Mouse (Mus musculus) forebrain, embryonic 10.5 days (tissue): ENCODE measurements around the gene Robo1. TPM values are rescaled to one million over a fixed set of nuclear protein-coding genes. Genes with fewer than 3 reads are reported as not detected.

Source experiments
- DNase-seq: peaks from one replicate; pipeline ENCODE4 v3.0.0-alpha.2; 2017; ENCODE audit warnings: low spot score; ENCODE audit errors: extremely low spot score
- H3K27ac ChIP-seq: fragments of 300-500 bp; sonication (generic); 2 replicates; pipeline ENCODE4 v1.5.1; 2016; ENCODE audit warnings: mild to moderate bottlenecking
- H3K27me3 ChIP-seq: fragments of 300-500 bp; sonication (generic); 2 replicates; pipeline ENCODE4 v1.6.1; 2016; ENCODE audit warnings: mild to moderate bottlenecking; ENCODE audit not compliant: poor library complexity, severe bottlenecking
- H3K36me3 ChIP-seq: fragments of 300-500 bp; sonication (generic); replicated peaks from 2 replicates; pipeline ENCODE4 v1.6.1; 2016; ENCODE audit warnings: mild to moderate bottlenecking, moderate library complexity
- H3K4me1 ChIP-seq: fragments of 300-500 bp; sonication (generic); 2 replicates; pipeline ENCODE4 v1.6.1; 2016
- H3K4me3 ChIP-seq: fragments of 300-500 bp; sonication (generic); 2 replicates; pipeline ENCODE4 v1.5.1; 2016; ENCODE audit warnings: mild to moderate bottlenecking, moderate library complexity
- H3K9me3 ChIP-seq: fragments of 300-500 bp; sonication (generic); 2 replicates; pipeline ENCODE4 v1.6.1; 2016; ENCODE audit warnings: mild to moderate bottlenecking, moderate library complexity
- WGBS: fragments of 180-500 bp; shearing (Covaris S2); methylation state at CpG from one replicate; pipeline ENCODE4 v1.1.7; 2016; 5-methylcytosine and 5-hydroxymethylcytosine counted together
- polyA plus RNA-seq: library from polyadenylated mRNA; unstranded; fragments of >200 nt; fragmentation: Nextera tagmentation; extraction: Ambion mirVana; gene quantifications from 2 replicates; pipeline ENCODE4 v1.2.1, GENCODE M21; 2016

Gene Robo1
- polyA plus RNA-seq, 1 experiment from 2014 or later, result 22.0 TPM

DNA sequence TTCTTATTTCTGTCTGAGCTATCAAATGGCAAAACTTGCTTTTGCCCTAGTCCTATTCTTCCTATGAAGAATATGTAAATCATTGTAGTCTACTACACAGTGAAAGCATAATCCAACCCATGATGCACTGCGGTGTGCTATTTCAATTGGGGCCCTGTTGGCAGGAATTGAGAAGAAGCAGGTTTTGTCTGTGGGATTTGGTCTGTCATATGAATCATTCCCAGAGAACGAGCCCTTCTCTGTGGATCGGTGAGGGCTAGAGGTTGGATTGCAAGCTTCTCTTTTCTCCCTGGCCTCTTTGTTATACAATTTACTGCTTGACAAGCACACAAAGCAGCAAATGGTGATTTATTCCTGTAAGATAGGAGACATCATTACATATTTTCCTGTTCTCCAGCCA lies 85.4 kb downstream of the Robo1 start:
- H3K36me3 ChIP-seq, result no peaks in the 10 kb centered on the region
- H3K27me3 ChIP-seq, result peaks cover 12% of the 10 kb centered on the region
- no peaks in the 10 kb centered on the region for H3K9me3 ChIP-seq
- DNase-seq, result no peak
- H3K27ac ChIP-seq, result no peak overlapping the region
- 84% methylated on average over 3 of the region's 3 CpGs for WGBS
- peaks cover under 1% of the 10 kb centered on the region; the same call in 1 of the 2 replicates for H3K4me1 ChIP-seq
- no peak overlapping the region for H3K4me3 ChIP-seq

GRCm38 (mm10) chr16:72398811-72399210 lies 90.7 kb downstream of the Robo1 start:
- Histone ChIP-seq H3K4me3 (no peak overlapping the region), H3K27me3 (peaks cover 46% of the 10 kb centered on the region), H3K9me3 (no peaks in the 10 kb centered on the region), H3K36me3 (no peaks in the 10 kb centered on the region), H3K4me1 (peaks cover 19% of the 10 kb centered on the region), H3K27ac (no peak overlapping the region)
- 23% methylated on average over 5 of the region's 5 CpGs for WGBS
- peak; percentile 40 for DNase-seq

GRCm38 (mm10) chr16:72402381-72402780 lies 94.3 kb downstream of the Robo1 start:
- no peak overlapping the region for H3K4me3 ChIP-seq
- peak; percentile 22 for DNase-seq

DNA sequence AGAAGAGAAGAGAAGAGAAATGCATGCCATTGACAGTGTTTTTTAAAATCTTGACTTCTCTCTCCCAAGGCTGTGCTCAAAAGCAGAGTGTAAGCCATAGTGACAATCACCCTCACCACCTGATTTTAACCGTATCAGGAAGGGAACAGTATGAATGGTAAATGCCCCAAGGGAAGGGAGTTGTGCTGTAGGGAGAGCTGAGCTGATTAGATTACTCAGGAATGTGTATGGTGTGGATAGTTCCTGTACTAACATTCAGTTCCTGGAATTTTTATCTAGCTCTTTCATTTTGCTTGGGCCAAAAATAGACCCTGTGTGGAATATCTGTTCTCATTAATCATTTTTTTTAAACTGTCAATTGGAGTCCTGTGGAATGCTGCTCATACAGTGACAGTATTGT lies 101.7 kb downstream of the Robo1 start:
- Histone ChIP-seq H3K4me3 (no peak overlapping the region), H3K36me3 (no peaks in the 10 kb centered on the region), H3K27ac (no peak overlapping the region), H3K4me1 (peaks cover 7% of the 10 kb centered on the region), H3K9me3 (no peaks in the 10 kb centered on the region), H3K27me3 (no peaks in the 10 kb centered on the region; the same call in 1 of the 2 replicates)
- WGBS, result 51% methylated on average over 1 of the region's 1 CpGs
- no peak for DNase-seq

More at GRCm38 (mm10) chr16:72402381-72402780, 94.3 kb downstream of the Robo1 start:
- no peaks in the 10 kb centered on the region for H3K36me3 ChIP-seq
- no peak overlapping the region for H3K27ac ChIP-seq
- WGBS, result 10% methylated on average over 9 of the region's 9 CpGs
- peaks cover 19% of the 10 kb centered on the region for H3K4me1 ChIP-seq
- H3K27me3 ChIP-seq, result peaks cover 47% of the 10 kb centered on the region
- H3K9me3 ChIP-seq, result no peaks in the 10 kb centered on the region

GRCm38 (mm10) chr16:72411669-72412270 lies 103.7 kb downstream of the Robo1 start:
- no peak for DNase-seq
- Histone ChIP-seq H3K4me3 (no peak overlapping the region), H3K36me3 (no peaks in the 10 kb centered on the region), H3K4me1 (peaks cover 7% of the 10 kb centered on the region), H3K27ac (no peak overlapping the region), H3K27me3 (no peaks in the 10 kb centered on the region), H3K9me3 (no peaks in the 10 kb centered on the region)
- WGBS, result 68% methylated on average over 5 of the region's 5 CpGs

DNA sequence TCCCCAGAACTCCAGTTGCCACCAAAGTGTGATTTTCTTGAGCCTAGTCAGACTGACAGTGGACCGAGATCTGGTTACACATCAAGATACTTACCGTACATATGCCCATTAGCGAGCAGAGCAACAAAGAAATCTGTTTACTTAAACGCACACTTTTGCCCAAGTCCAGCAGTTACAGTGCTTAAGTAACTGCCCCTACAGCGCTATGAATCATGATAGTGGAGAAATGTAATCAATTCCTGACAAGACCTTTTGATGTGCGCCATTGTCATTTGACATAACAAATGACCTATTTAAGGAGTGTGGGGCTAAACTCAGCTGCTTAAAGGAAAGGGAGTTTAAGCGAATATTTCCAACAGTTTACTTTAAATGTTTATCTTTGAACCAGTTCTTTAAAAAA lies 104.8 kb downstream of the Robo1 start:
- no peak for DNase-seq
- Histone ChIP-seq H3K36me3 (no peaks in the 10 kb centered on the region), H3K27ac (no peak overlapping the region), H3K4me1 (peaks cover 7% of the 10 kb centered on the region), H3K27me3 (no peaks in the 10 kb centered on the region), H3K9me3 (no peaks in the 10 kb centered on the region), H3K4me3 (no peak overlapping the region)
- WGBS, result 81% methylated on average over 7 of the region's 7 CpGs

- Histone ChIP-seq H3K27me3 (no peaks in the 10 kb centered on the region), H3K9me3 (no peaks in the 10 kb centered on the region), H3K36me3 (no peaks in the 10 kb centered on the region), H3K27ac (no peak overlapping the region), H3K4me3 (no peak overlapping the region), H3K4me1 (peaks cover 2% of the 10 kb centered on the region; the same call in 1 of the 2 replicates)
- 85% methylated on average over 5 of the region's 5 CpGs for WGBS
- DNase-seq, result no peak
Observed at GRCm38 (mm10) chr16:72419328-72420066, 111.4 kb downstream of the Robo1 start.

DNA sequence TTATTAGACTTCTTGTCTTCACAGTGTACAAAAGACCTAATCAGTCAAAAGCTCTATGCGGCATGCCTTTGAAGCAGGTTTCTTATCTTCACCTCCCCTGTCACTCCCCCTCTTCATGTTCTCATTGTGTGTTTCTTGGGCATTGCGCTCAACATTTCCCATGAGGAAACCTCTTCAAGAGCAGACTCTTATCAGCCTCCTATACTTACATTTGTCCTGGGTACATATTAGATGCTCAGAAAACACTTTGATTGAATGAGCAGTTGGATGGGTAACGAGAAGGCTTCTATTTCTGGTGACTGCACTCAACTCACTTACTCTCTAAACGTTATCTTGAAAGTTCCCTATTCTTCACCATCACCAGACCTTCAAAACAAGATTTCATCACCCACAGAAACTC lies 114.3 kb downstream of the Robo1 start:
- Histone ChIP-seq H3K4me1 (peaks cover 2% of the 10 kb centered on the region; the same call in 1 of the 2 replicates), H3K9me3 (no peaks in the 10 kb centered on the region), H3K27ac (no peak overlapping the region), H3K36me3 (no peaks in the 10 kb centered on the region), H3K27me3 (no peaks in the 10 kb centered on the region), H3K4me3 (no peak overlapping the region)
- no peak for DNase-seq
- 67% methylated on average over 4 of the region's 4 CpGs for WGBS

GRCm38 (mm10) chr16:72434396-72434795 lies 126.3 kb downstream of the Robo1 start:
- Histone ChIP-seq H3K4me3 (no peak overlapping the region), H3K9me3 (no peaks in the 10 kb centered on the region), H3K27me3 (no peaks in the 10 kb centered on the region), H3K27ac (no peak overlapping the region), H3K4me1 (no peaks in the 10 kb centered on the region), H3K36me3 (no peaks in the 10 kb centered on the region)
- no peak for DNase-seq

GRCm38 (mm10) chr16:72444428-72445135 lies 136.5 kb downstream of the Robo1 start:
- H3K4me3 ChIP-seq, result no peak overlapping the region
- 0 out of 2 replicates have a peak overlapping the region, but pooled peaks have one; percentile 30 for H3K27ac ChIP-seq
- peaks cover 11% of the 10 kb centered on the region for H3K4me1 ChIP-seq
- no peak for DNase-seq
- H3K36me3 ChIP-seq, result no peaks in the 10 kb centered on the region
- 69% methylated on average over 18 of the region's 18 CpGs for WGBS
- H3K27me3 ChIP-seq, result no peaks in the 10 kb centered on the region
- no peaks in the 10 kb centered on the region for H3K9me3 ChIP-seq

GRCm38 (mm10) chr16:72458155-72458554 lies 150.0 kb downstream of the Robo1 start:
- H3K4me3 ChIP-seq, result no peak overlapping the region
- H3K27ac ChIP-seq, result peak overlapping the region; percentile 30; the same call in 1 of the 2 replicates
- H3K27me3 ChIP-seq, result no peaks in the 10 kb centered on the region
- 52% methylated on average over 10 of the region's 10 CpGs for WGBS
- H3K4me1 ChIP-seq, result peaks cover 5% of the 10 kb centered on the region; the same call in 1 of the 2 replicates
- no peaks in the 10 kb centered on the region for H3K36me3 ChIP-seq
- no peaks in the 10 kb centered on the region for H3K9me3 ChIP-seq
- no peak for DNase-seq

GRCm38 (mm10) chr16:72458576-72458975 lies 150.5 kb downstream of the Robo1 start:
- DNase-seq, result peak; percentile 20
- no peak overlapping the region for H3K4me3 ChIP-seq
- H3K9me3 ChIP-seq, result no peaks in the 10 kb centered on the region
- WGBS, result 47% methylated on average over 10 of the region's 10 CpGs
- no peaks in the 10 kb centered on the region for H3K27me3 ChIP-seq
- peak overlapping the region; percentile 30; the same call in 1 of the 2 replicates for H3K27ac ChIP-seq
- no peaks in the 10 kb centered on the region for H3K36me3 ChIP-seq
- H3K4me1 ChIP-seq, result peaks cover 5% of the 10 kb centered on the region; the same call in 1 of the 2 replicates

GRCm38 (mm10) chr16:72465696-72466095 lies 157.6 kb downstream of the Robo1 start:
- no peak for DNase-seq
- Histone ChIP-seq H3K27me3 (no peaks in the 10 kb centered on the region), H3K36me3 (no peaks in the 10 kb centered on the region), H3K4me3 (no peak overlapping the region), H3K4me1 (peaks cover 11% of the 10 kb centered on the region), H3K27ac (no peak overlapping the region), H3K9me3 (no peaks in the 10 kb centered on the region)
- WGBS, result 74% methylated on average over 3 of the region's 3 CpGs
